9 mouse cellular contexts compared by ENCODE assay signal in the genomic region with DNA sequence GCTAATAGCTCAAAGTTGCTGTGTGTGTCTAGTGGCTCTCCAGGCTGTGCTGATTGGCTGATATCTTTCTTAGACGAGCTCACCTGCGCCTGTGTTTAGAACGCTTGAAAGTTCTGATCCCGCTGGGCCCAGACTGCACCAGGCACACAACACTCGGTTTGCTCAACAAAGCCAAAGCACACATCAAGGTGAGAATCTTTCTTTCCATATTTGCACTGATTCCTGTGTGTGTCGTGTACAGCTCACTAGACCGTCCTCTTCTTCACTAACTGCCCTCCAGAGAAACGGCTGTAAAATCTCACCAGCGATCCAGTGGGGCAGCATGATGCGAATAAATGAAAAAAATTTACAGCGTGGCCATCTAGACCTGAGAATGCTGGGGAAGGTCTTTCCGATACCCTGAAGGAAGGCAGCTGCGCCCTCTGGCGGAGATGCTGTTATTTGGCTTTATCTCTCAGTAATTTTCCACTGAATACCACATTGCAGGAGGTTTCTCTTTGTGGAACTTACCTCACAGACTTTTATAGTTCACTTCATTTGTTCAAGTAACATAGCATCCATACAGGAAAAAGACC. TPM values are rescaled to one million over a fixed set of nuclear protein-coding genes. Genes with fewer than 3 reads are reported as not detected.
A peak's percentile ranks its signal among the peaks of the same experiment; 100 is the strongest.
DNase-seq lines count a peak whose midpoint lies in the region; ATAC-seq and TF ChIP-seq lines count a peak whose summit lies in the region.
"Had no signal": no experiment of that assay in that cellular context is flagged by ENCODE, and none has a peak within 500 bp of the region (broad histone marks: within the 10 kb centered on the region; RNA-seq: fewer than 3 reads in every experiment).

No protein-coding gene starts in this region.

- H3K9ac ChIP-seq in forebrain, embryonic 12.5 days, result no peak overlapping the region
- H3K9ac ChIP-seq in heart, postnatal 0 days (replicated peaks; ENCODE audit: low read depth, low read length), result no peak overlapping the region
- no peak overlapping the region for H3K9ac ChIP-seq in liver, embryonic 14.5 days (replicated peaks)
- H3K9ac ChIP-seq in neural tube, embryonic 12.5 days, result no peak overlapping the region
- H3K9ac ChIP-seq: lung, embryonic 15.5 days had no signal

- no peak for TF ChIP-seq EP300 in heart, postnatal 0 days (IDR thresholded peaks at IDR 0.05; ENCODE audit: low read depth)
- TF ChIP-seq EP300 in liver, embryonic 14.5 days (IDR thresholded peaks at IDR 0.05; ENCODE audit: low read depth), result no peak

- no peaks in the 10 kb centered on the region for H3K9me3 ChIP-seq in G1E (replicated peaks)
- H3K9me3 ChIP-seq in forebrain, embryonic 12.5 days, result no peaks in the 10 kb centered on the region
- no peaks in the 10 kb centered on the region for H3K9me3 ChIP-seq in heart, postnatal 0 days (replicated peaks; ENCODE audit: control insufficient read depth, low read length)
- H3K9me3 ChIP-seq in liver, embryonic 14.5 days (ENCODE audit: control insufficient read depth, low read length), result no peaks in the 10 kb centered on the region
- H3K9me3 ChIP-seq in neural tube, embryonic 12.5 days, result no peaks in the 10 kb centered on the region
- H3K9me3 ChIP-seq: lung, embryonic 15.5 days had no signal

- 42% methylated on average over 14 of the region's 14 CpGs for WGBS in forebrain, embryonic 12.5 days
- WGBS in heart, postnatal 0 days, result 24% methylated on average over 14 of the region's 14 CpGs
- WGBS in liver, embryonic 14.5 days (ENCODE audit: insufficient replicate concordance), result 36% methylated on average over 14 of the region's 14 CpGs
- 34% methylated on average over 14 of the region's 14 CpGs for WGBS in neural tube, embryonic 12.5 days

- H3K4me3 ChIP-seq in G1E (ENCODE audit: low read depth, low read length), result no peak overlapping the region
- H3K4me3 ChIP-seq in forebrain, embryonic 12.5 days (replicated peaks), result no peak overlapping the region
- H3K4me3 ChIP-seq in heart, postnatal 0 days (ENCODE audit: low read depth, low read length), result no peak overlapping the region
- no peak overlapping the region for H3K4me3 ChIP-seq in liver, embryonic 14.5 days (ENCODE audit: insufficient read depth in 1 of 2, low read depth in 2 of 2, low read length in 2 of 2)
- no peak overlapping the region for H3K4me3 ChIP-seq in neural tube, embryonic 12.5 days
- H3K4me3 ChIP-seq: lung, embryonic 15.5 days had no signal

- H3K27me3 ChIP-seq in G1E (ENCODE audit: insufficient read depth, low read length), result no peaks in the 10 kb centered on the region
- no peaks in the 10 kb centered on the region for H3K27me3 ChIP-seq in forebrain, embryonic 12.5 days
- no peaks in the 10 kb centered on the region for H3K27me3 ChIP-seq in heart, postnatal 0 days (ENCODE audit: control insufficient read depth, insufficient read depth, low read length)
- H3K27me3 ChIP-seq in liver, embryonic 14.5 days (ENCODE audit: control insufficient read depth, insufficient read depth, low read length), result no peaks in the 10 kb centered on the region
- no peaks in the 10 kb centered on the region for H3K27me3 ChIP-seq in neural tube, embryonic 12.5 days (replicated peaks)
- H3K27me3 ChIP-seq: lung, embryonic 15.5 days had no signal

- peaks cover 57% of the 10 kb centered on the region for H3K36me3 ChIP-seq in G1E (replicated peaks)
- H3K36me3 ChIP-seq in forebrain, embryonic 12.5 days (replicated peaks), result peaks cover 24% of the 10 kb centered on the region
- peaks cover 20% of the 10 kb centered on the region for H3K36me3 ChIP-seq in heart, postnatal 0 days (replicated peaks; ENCODE audit: control insufficient read depth, insufficient read depth, low read length)
- peaks cover 13% of the 10 kb centered on the region for H3K36me3 ChIP-seq in liver, embryonic 14.5 days (replicated peaks; ENCODE audit: control insufficient read depth, insufficient read depth, low read depth)
- peaks cover 32% of the 10 kb centered on the region for H3K36me3 ChIP-seq in neural tube, embryonic 12.5 days

- H3K27ac ChIP-seq in forebrain, embryonic 12.5 days, result no peak overlapping the region
- peak overlapping the region; percentile 20; the same call in 1 of the 2 replicates for H3K27ac ChIP-seq in heart, postnatal 0 days (ENCODE audit: low read depth)
- no peak overlapping the region for H3K27ac ChIP-seq in liver, embryonic 14.5 days
- H3K27ac ChIP-seq in neural tube, embryonic 12.5 days, result no peak overlapping the region

- ATAC-seq in G1E (ENCODE audit: extremely low read depth, insufficient number of reproducible peaks, low FRiP score, poor library complexity, severe bottlenecking), result no peak
- peak; percentile 51; the same call in 1 of the 2 replicates for ATAC-seq in forebrain, embryonic 12.5 days (ENCODE audit: low FRiP score)
- ATAC-seq in heart, postnatal 0 days (ENCODE audit: insufficient read depth, low read depth), result peak; percentile 35
- no peak for ATAC-seq in liver, embryonic 14.5 days (ENCODE audit: insufficient read depth)
- peak; percentile 56 for ATAC-seq in neural tube, embryonic 12.5 days (ENCODE audit: low FRiP score, low read depth)

- peak; percentile 41 for DNase-seq in G1E (ENCODE audit: low spot score)
- DNase-seq in c-Kit-positive CD71-positive TER-119-positive erythroid progenitor cells, embryonic 14.5 days (ENCODE audit: low spot score), result peak; percentile 59
- peak; percentile 68 for DNase-seq in heart, postnatal 0 days (ENCODE audit: low spot score)
- peak; percentile 89 to 94 for DNase-seq in kidney, postnatal 36 days
- peak; percentile 37 to 41 (median 40) for DNase-seq in liver, embryonic 14.5 days (ENCODE audit: low read depth in 3 of 3, low spot score in 3 of 3)
- peak; percentile 30 to 54 for DNase-seq in thymus, adult 18-20 months

- peaks cover 7% of the 10 kb centered on the region; the same call in 1 of the 2 replicates for H3K4me1 ChIP-seq in G1E (ENCODE audit: insufficient read depth, low read depth, low read length)
- peaks cover 9% of the 10 kb centered on the region for H3K4me1 ChIP-seq in forebrain, embryonic 12.5 days
- H3K4me1 ChIP-seq in heart, postnatal 0 days (ENCODE audit: control insufficient read depth, insufficient read depth), result peaks cover 16% of the 10 kb centered on the region
- 0 out of 4 replicates have a peak, but pooled peaks cover 0 to 3% of the 10 kb centered on the region in 2 experiments for H3K4me1 ChIP-seq in liver, embryonic 14.5 days (replicated peaks; ENCODE audit: control insufficient read depth in 2 of 2, insufficient read depth in 2 of 2, low read length in 1 of 2)
- peaks cover 10% of the 10 kb centered on the region; the same call in 1 of the 2 replicates for H3K4me1 ChIP-seq in neural tube, embryonic 12.5 days

- H3K4me2 ChIP-seq in forebrain, embryonic 12.5 days, result no peak overlapping the region
- peak overlapping the region; percentile 10; the same call in 1 of the 2 replicates for H3K4me2 ChIP-seq in heart, postnatal 0 days (ENCODE audit: low read depth, low read length)
- peak overlapping the region; percentile 8 for H3K4me2 ChIP-seq in liver, embryonic 14.5 days (ENCODE audit: low read depth)
- 0 out of 2 replicates have a peak overlapping the region, but pooled peaks have one; percentile 8 for H3K4me2 ChIP-seq in neural tube, embryonic 12.5 days (replicated peaks)
- H3K4me2 ChIP-seq: lung, embryonic 15.5 days had no signal

- peak; percentile 65 for TF ChIP-seq CTCF in G1E (IDR thresholded peaks at IDR 0.05; ENCODE audit: low read depth, low read length)
- peak; percentile 90 for TF ChIP-seq CTCF in heart, postnatal 0 days (IDR thresholded peaks at IDR 0.05; ENCODE audit: low read depth)
- peak; percentile 89 for TF ChIP-seq CTCF in liver, embryonic 14.5 days (IDR thresholded peaks at IDR 0.05; ENCODE audit: low read depth)

RNA-seq across cellular contexts. Expression of a gene that starts 2.0 kb away (rescaled TPM):
- not detected in 2 replicates for total RNA-seq in G1E (2014; fragmentation: Nextera tagmentation)
- total RNA-seq in G1E (2017), result 6.6 TPM in 1 of 2 replicates, not detected in the other
- not detected in 2 replicates for polyA plus RNA-seq in G1E (2012)
- polyA plus RNA-seq in forebrain, embryonic 12.5 days (2016; fragmentation: Nextera tagmentation; extraction: Ambion mirVana), result 1.7 TPM in 1 of 2 replicates, not detected in the other
- not detected in 2 replicates for total RNA-seq in heart, postnatal 0 days (2014; rRNA removed; ENCODE audit: low replicate concordance)
- polyA plus RNA-seq in heart, postnatal 0 days (2015; fragmentation: Nextera tagmentation; extraction: Ambion mirVana), result not detected in 2 replicates
- polyA plus RNA-seq in liver, embryonic 14.5 days (2012; rRNA removed), result not detected in 2 replicates
- 3.0 TPM in 1 of 2 replicates, not detected in the other for polyA plus RNA-seq in liver, embryonic 14.5 days (2014; fragmentation: Nextera tagmentation; extraction: Ambion mirVana)
- polyA plus RNA-seq in neural tube, embryonic 12.5 days (2016; fragmentation: Nextera tagmentation; extraction: Ambion mirVana), result not detected in 2 replicates

RNA-seq across cellular contexts. Expression of a gene that starts 20.8 kb away (rescaled TPM):
- total RNA-seq in G1E (2014; fragmentation: Nextera tagmentation) (96.5 and 105 TPM in 2 replicates), G1E (2017) (44.9 and 47.7 TPM in 2 replicates)
- 181 and 267 TPM in 2 replicates for polyA plus RNA-seq in G1E (2012)
- polyA plus RNA-seq in forebrain, embryonic 12.5 days (2016; fragmentation: Nextera tagmentation; extraction: Ambion mirVana), result 45.4 and 49.6 TPM in 2 replicates
- total RNA-seq in heart, postnatal 0 days (2014; rRNA removed; ENCODE audit: low replicate concordance), result 6.8 and 9.0 TPM in 2 replicates
- 25.0 and 32.0 TPM in 2 replicates for polyA plus RNA-seq in heart, postnatal 0 days (2015; fragmentation: Nextera tagmentation; extraction: Ambion mirVana)
- polyA plus RNA-seq in liver, embryonic 14.5 days (2012; rRNA removed), result 5.7 and 11.5 TPM in 2 replicates
- 17.4 and 22.1 TPM in 2 replicates for polyA plus RNA-seq in liver, embryonic 14.5 days (2014; fragmentation: Nextera tagmentation; extraction: Ambion mirVana)
- 40.4 and 42.5 TPM in 2 replicates for polyA plus RNA-seq in neural tube, embryonic 12.5 days (2016; fragmentation: Nextera tagmentation; extraction: Ambion mirVana)

RNA-seq across cellular contexts. Expression of a gene that starts 59.2 kb away (rescaled TPM):
- 45.8 and 74.6 TPM in 2 replicates for total RNA-seq in G1E (2014; fragmentation: Nextera tagmentation)
- total RNA-seq in G1E (2017), result 43.0 and 47.1 TPM in 2 replicates
- 20.5 and 23.4 TPM in 2 replicates for polyA plus RNA-seq in G1E (2012)
- 54.8 and 62.4 TPM in 2 replicates for polyA plus RNA-seq in forebrain, embryonic 12.5 days (2016; fragmentation: Nextera tagmentation; extraction: Ambion mirVana)
- 32.1 and 44.3 TPM in 2 replicates for total RNA-seq in heart, postnatal 0 days (2014; rRNA removed; ENCODE audit: low replicate concordance)
- polyA plus RNA-seq in heart, postnatal 0 days (2015; fragmentation: Nextera tagmentation; extraction: Ambion mirVana), result 31.2 and 34.8 TPM in 2 replicates
- polyA plus RNA-seq in liver, embryonic 14.5 days (2012; rRNA removed), result 11.1 and 16.5 TPM in 2 replicates
- 27.7 and 33.1 TPM in 2 replicates for polyA plus RNA-seq in liver, embryonic 14.5 days (2014; fragmentation: Nextera tagmentation; extraction: Ambion mirVana)
- polyA plus RNA-seq in neural tube, embryonic 12.5 days (2016; fragmentation: Nextera tagmentation; extraction: Ambion mirVana), result 67.6 and 74.8 TPM in 2 replicates

Comparison
In these comparisons a context has a peak if more than half of its experiments do, and no peak if none do; other contexts are left out.
1. ATAC-seq: peak in forebrain, embryonic 12.5 days (single experiment), heart, postnatal 0 days (single experiment) and neural tube, embryonic 12.5 days (single experiment); none in G1E (single experiment) and liver, embryonic 14.5 days (single experiment).
2. DNase-seq: peak in every context shown above with its lines; median percentile 92 in kidney, postnatal 36 days; 68 in heart, postnatal 0 days; 59 in c-Kit-positive CD71-positive TER-119-positive erythroid progenitor cells, embryonic 14.5 days; 42 in thymus, adult 18-20 months; 41 in G1E; 40 in liver, embryonic 14.5 days.
3. Peak in every context shown above with its lines, with median percentiles within 50 percentile points of each other: CTCF ChIP-seq.